Mouse (Mus musculus) G1E-ER4 (cell line): ENCODE results near the gene Wdr1. TPM values are rescaled to one million over a fixed set of nuclear protein-coding genes. Genes with fewer than 3 reads are reported as not detected.

Experiments
- GATA1 ChIP-seq: IDR thresholded peaks from one replicate; pipeline ENCODE4 v1.8.0; 2012; ENCODE audit warnings: low read length, inconsistent platforms
- polyA plus RNA-seq: library from polyadenylated mRNA; stranded (reverse); fragments of >175 nt; gene quantifications from 2 replicates; pipeline ENCODE4 v1.2.3, GENCODE M21; 2012

The Wdr1 gene
- polyA plus RNA-seq, 1 experiment = 95.4 TPM

DNA sequence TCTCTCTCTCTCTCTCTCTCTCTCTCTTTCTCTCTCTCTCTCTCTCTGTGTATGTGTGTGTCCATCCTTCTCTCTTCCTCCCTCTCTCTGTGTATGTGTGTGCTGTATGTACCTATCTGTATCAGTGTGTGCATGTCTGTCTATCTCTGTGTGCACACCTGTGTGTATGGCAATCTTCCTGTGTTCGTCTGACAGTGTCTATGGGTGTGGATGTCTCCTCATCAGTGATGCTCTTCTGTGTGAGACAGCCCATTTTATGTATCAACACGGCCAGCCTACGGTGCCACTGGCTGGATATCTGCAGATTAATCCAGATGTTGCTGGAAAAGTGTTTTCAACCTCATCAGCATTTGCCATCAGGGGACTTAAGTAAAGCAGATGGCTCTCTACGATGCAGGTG lies 75.8 kb downstream of the Wdr1 start:
- no peak for TF ChIP-seq GATA1

DNA sequence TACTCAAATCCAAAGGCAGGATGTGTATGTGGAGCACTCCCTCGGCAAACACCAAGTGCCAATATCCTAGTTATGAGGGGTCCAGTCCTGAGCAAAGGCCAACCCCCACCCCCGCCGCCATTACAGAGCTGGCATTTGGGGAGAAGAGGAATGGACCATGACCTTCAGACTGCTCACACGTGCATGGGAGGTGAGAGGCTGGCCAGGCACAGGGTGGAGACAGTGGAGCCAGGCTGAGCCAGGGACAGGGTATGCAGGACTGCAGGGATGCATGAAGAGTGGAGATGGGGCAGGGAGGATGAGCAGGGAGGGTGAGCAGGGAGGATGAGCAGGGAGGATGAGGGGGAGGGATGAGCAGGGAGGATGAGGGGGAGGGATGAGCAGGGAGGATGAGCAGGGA lies 77.1 kb downstream of the Wdr1 start:
- no peak for TF ChIP-seq GATA1

DNA sequence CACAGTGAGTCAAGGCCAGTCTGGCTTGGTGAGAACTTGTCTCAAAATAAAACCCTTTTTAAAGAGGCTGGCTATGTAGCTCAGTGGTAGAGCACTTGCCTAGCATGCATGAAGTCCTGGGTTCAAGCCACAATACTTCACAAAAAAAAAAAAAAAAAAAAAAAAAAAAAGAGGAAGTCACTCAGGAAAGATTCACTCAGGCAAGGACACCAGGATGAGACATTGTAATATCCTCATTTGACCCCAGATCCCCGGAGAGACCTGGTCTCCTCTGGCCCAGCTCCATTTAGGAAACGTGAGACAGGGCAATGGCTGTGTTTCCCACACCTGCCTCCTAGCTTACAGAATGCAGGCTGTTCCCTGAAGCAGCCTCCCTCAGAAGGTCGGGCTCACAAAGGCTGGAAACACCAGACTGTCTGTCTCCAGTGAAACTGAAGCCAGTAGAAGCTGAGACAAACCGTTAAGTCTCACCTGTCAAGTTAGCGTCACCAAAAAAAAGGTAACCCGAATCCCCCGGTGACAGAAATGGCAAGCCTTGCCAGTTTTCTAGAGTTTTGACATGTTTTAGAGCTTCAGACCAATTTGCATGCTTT lies 79.4 kb downstream of the Wdr1 start:
- TF ChIP-seq GATA1 = no peak

DNA sequence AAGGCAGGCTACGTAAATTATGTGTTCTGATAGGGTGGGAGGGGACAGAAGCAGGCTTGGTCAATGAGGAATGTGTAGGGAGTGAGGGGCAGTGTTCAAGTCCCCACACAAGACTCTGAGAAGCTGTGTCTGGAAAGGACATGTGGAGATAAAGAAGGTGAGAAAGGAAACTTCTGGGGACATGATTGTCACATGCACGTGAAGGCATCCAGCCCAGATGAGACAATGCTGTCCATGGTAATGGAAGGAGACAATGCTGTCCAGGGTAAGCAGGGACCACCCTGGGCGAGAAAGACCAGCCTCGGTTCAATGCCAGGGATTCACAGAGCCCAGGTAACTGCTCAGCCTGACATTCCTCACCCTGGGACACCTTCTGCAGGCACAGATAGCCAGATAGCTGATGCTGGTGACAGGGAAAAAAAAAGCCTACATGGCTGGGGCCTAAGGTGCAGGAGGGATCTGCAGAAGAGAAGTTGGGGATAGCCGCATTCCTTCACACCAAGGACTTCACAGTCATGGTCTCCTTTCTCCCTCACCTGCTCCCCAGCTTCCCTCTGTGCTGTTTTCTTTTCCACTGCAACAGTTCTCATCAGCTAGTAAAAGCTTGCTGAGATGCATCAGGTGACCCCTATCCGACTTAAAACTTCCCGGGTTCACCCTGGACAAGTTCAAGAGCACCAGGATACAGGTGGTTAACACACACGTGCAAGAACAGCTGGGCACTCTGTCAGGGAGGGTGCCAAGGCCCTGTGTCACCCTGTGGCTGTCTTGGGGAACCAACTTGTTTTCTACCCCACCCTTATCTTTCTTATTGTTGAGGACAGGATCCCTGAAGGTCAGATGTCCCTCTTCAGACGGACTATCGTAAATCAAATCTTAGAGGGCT lies 82.0 kb downstream of the Wdr1 start:
- TF ChIP-seq GATA1 = no peak

DNA sequence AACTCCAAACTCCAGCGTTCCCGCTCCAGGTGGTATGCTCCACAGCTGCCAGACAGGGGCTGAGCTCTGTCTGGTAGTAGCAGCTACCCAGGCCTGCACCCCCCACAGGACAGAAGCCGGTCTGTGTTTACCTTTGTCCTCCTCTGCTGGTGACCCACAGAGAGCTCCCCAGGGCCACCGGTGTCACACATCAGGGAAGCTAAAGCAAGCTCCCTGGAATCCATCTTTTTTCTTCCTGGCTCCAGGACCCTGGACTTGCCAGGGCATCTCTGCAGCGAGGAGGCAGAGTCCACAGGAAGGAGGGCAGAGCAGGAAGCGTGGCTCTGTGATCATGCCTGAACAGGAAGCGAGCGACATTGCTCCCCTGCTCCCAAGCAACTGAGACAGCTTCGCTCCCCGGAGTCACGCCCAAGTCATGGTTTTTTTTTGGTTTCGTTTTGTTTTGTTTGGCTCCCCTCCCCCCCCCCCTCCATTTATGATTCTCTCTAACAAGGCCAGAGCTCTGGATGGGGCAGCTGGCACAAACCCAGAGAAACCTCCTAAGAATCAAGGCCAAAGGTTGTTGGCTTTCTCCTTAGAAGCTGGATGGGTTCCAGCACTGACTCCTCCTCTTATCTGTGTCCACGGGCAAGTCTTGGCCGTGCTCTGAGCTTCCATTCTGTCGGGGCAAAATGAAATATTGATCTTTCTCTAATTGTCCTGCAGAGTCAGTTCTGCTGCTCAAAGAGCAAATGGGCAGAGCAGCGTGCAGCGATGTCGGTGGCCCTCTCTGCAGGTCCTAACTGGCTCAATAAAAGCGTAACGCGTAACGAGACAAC lies 82.9 kb downstream of the Wdr1 start:
- TF ChIP-seq GATA1 = no peak

DNA sequence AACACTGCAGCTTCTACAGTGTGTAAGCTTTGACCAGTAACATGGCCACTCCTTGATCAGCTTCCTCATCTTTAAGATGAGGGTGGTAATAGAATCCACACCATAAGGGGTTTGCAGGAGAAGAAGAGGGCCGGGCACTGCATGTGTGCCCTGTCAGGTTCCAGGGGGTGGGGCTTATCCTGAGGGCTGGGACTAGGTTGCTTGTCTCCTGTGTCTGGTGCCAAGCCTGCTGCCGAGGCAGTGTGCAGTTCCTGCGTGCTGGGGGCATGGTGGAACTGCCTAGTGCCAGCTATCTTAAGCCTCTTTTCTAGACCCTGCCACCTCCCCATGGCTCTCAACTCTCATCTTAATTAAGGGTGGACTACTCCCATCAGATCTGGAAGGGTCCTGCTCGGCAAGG lies 84.0 kb downstream of the Wdr1 start:
- TF ChIP-seq GATA1 = no peak

DNA sequence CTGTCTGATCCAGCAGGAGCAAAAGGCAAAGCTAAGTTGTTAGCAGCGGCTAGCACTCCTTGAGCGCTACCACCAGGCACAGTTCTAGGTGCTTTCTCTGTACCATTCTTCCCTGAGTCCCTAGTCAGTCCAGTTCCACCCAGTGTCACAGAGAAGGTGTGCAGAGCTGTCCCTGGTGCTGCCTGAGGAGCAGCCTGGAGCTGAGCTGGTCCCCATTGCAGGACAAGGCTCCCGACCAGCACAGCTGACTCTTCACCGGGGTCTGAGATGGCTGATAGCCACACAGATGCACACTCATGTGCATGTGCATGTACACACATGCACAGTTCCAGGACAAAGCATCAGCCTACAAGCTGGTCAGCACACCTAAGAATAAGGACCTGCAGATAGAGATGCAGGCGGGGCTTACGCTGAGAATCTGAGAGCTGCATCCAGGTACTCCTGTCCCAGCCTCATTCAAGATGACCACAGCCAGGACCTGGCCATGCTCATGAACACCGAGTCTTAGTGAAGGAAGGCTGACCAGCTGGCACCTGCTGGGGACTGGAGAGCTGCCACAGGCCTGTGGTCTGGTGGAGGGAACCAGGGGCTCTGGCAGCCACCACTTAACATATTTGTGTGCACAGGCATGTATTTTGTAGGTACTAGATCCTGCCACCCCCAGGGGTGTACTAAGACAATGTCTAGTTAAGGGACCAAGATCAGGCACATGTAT lies 85.1 kb downstream of the Wdr1 start:
- TF ChIP-seq GATA1 = no peak

DNA sequence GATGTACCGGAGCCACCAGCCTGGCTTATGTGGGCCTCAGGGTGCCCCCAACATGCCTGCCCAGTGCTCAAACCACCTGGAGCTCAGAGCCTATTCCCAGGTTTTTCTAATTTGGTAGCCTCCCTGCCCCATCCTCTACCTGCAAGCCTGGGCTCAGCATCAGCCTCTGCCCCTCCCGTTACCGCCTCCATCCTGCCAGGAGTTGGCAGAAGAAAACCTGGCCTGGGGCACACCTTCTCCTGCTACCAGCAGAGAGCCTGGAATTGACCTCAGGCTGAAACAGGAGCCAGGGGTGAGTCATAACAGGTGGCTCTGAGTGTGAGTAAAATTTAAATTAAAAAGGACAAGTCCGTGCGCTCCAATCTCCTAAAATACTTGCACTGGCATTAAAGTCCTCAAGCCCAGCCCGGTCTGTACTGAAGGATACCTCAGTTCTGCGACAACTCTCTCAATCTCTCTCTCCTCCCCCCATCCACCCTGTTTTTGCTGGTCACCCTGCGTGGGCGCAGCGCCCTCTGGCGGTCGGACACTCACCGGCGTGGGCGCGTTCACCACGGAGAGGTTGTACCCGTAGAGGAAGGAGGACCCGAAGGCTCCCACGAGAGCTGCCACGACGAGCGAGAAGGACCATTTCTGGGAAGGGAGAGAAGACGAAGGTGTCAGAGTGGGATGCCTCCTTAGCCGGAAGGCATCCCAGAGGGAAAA lies 86.0 kb downstream of the Wdr1 start:
- TF ChIP-seq GATA1 = no peak

Other genes with a start within 250 kb of the Wdr1 start
- gene Drd5, start 243.9 kb downstream of the Wdr1 start, polyA plus RNA-seq = not detected in 2 replicates
- gene Slc2a9, start 60.1 kb downstream of the Wdr1 start, polyA plus RNA-seq = 0.13 and 0.48 TPM in 2 replicates
- gene Zfp518b, start 121.6 kb upstream of the Wdr1 start, polyA plus RNA-seq = not detected in 2 replicates